Mouse (Mus musculus) heart, embryonic 13.5 days (tissue): Measurements from ENCODE around the gene Gm20379. TPM values are rescaled to one million over a fixed set of nuclear protein-coding genes. Genes with fewer than 3 reads are reported as not detected.

ENCODE experiments used
- ATAC-seq: fragments of 200-750 bp; cut with Nextera tagmentation; 2 replicates; pipeline ENCODE4 v1.8.0; 2017; ENCODE audit warnings: moderate TSS enrichment; ENCODE audit not compliant: insufficient number of reproducible peaks, low FRiP score, low TSS enrichment; ENCODE audit errors: extremely low read depth
- H3K27ac ChIP-seq: fragments of 300-500 bp; sonication (generic); replicated peaks from 2 replicates; pipeline ENCODE4 v1.5.1; 2015; ENCODE audit warnings: moderate library complexity, mild to moderate bottlenecking, inconsistent platforms
- H3K27me3 ChIP-seq: fragments of 300-500 bp; sonication (generic); replicated peaks from 2 replicates; pipeline ENCODE4 v1.6.1; 2015; ENCODE audit warnings: mild to moderate bottlenecking, inconsistent platforms
- H3K36me3 ChIP-seq: fragments of 300-500 bp; sonication (generic); 2 replicates; pipeline ENCODE4 v1.6.1; 2015; ENCODE audit warnings: mild to moderate bottlenecking, inconsistent platforms
- H3K4me1 ChIP-seq: fragments of 300-500 bp; sonication (generic); 2 replicates; pipeline ENCODE4 v1.6.1; 2015; ENCODE audit warnings: inconsistent platforms
- H3K4me2 ChIP-seq: fragments of 300-500 bp; sonication (generic); 2 replicates; pipeline ENCODE4 v1.6.1; 2015; ENCODE audit warnings: inconsistent platforms, mild to moderate bottlenecking, moderate library complexity
- H3K4me3 ChIP-seq: fragments of 300-500 bp; sonication (generic); 2 replicates; pipeline ENCODE4 v1.5.1; 2015; ENCODE audit warnings: moderate library complexity, mild to moderate bottlenecking, inconsistent platforms
- H3K9ac ChIP-seq: fragments of 300-500 bp; sonication (generic); 2 replicates; pipeline ENCODE4 v1.6.1; 2015; ENCODE audit warnings: inconsistent platforms, mild to moderate bottlenecking, moderate library complexity
- H3K9me3 ChIP-seq: fragments of 300-500 bp; sonication (generic); 2 replicates; pipeline ENCODE4 v1.6.1; 2016; ENCODE audit warnings: inconsistent platforms
- WGBS: fragments of 180-500 bp; shearing (Covaris S2); methylation state at CpG from one replicate; pipeline ENCODE4 v1.1.7; 2015; ENCODE audit warnings: mixed read lengths; 5-methylcytosine and 5-hydroxymethylcytosine counted together
- polyA plus RNA-seq: library from polyadenylated mRNA; unstranded; fragments of >200 nt; fragmentation: Nextera tagmentation; extraction: Ambion mirVana; gene quantifications from 2 replicates; pipeline ENCODE4 v1.2.1, GENCODE M21; 2015

The Gm20379 gene
- polyA plus RNA-seq = 0.48 and 0.60 TPM in 2 replicates

DNA sequence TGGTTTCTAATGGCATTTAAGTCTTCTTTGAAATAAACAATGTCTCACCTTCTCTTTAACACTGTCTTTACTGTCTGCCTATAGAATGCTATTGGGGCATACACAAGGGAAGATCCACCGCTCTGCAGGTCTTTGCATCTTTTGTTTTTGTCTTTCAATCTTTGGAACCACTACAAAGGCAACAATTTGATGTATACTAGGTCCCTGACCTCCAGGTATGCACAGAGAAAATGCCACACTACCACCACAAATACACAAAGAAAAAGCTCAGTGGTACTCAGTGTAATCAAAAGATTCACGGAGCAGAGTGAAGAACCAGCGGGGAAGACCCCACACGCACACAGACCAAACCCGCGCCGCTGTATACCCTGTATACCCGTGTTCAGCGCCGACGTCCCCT is at the start of gene Gm20379:
Gm20379 (plus strand) TSS at position 301 of the 400 bp plus-strand sequence.
- Histone ChIP-seq H3K9me3 (no peaks in the 10 kb centered on the region), H3K9ac (no peak within 1 kb of the TSS), H3K4me1 (peaks cover 1% of the 10 kb centered on the region), H3K27me3 (no peaks in the 10 kb centered on the region), H3K4me3 (no peak within 1 kb of the TSS), H3K4me2 (no peak within 1 kb of the TSS), H3K27ac (no peak within 1 kb of the TSS), H3K36me3 (peaks cover 39% of the 10 kb centered on the region)
- 96% methylated on average over 11 of the region's 11 CpGs for WGBS
- ATAC-seq = no peak

GRCm38 (mm10) chr13:92261329-92261728 is 44.5 kb upstream of the Gm20379 start:
- 64% methylated on average over 5 of the region's 5 CpGs for WGBS

GRCm38 (mm10) chr13:92263566-92263965 is 42.2 kb upstream of the Gm20379 start:
- no peaks in the 10 kb centered on the region for H3K9me3 ChIP-seq
- H3K4me1 ChIP-seq = no peaks in the 10 kb centered on the region
- H3K4me3 ChIP-seq = no peak overlapping the region
- no peak for ATAC-seq
- H3K4me2 ChIP-seq = no peak overlapping the region
- H3K27me3 ChIP-seq = no peaks in the 10 kb centered on the region
- H3K9ac ChIP-seq = no peak overlapping the region
- peaks cover 26% of the 10 kb centered on the region for H3K36me3 ChIP-seq
- no peak overlapping the region for H3K27ac ChIP-seq
- WGBS = 80% methylated on average over 6 of the region's 6 CpGs

More at GRCm38 (mm10) chr13:92261329-92261728, 44.5 kb upstream of the Gm20379 start:
- Histone ChIP-seq H3K9ac (no peak overlapping the region), H3K4me2 (no peak overlapping the region), H3K9me3 (no peaks in the 10 kb centered on the region), H3K4me1 (no peaks in the 10 kb centered on the region), H3K36me3 (peaks cover 24% of the 10 kb centered on the region), H3K27ac (no peak overlapping the region), H3K4me3 (no peak overlapping the region), H3K27me3 (no peaks in the 10 kb centered on the region)
- ATAC-seq = no peak

- H3K4me1 ChIP-seq = no peaks in the 10 kb centered on the region
- peaks cover 18% of the 10 kb centered on the region for H3K36me3 ChIP-seq
- H3K9me3 ChIP-seq = no peaks in the 10 kb centered on the region
- H3K27ac ChIP-seq = no peak overlapping the region
- H3K9ac ChIP-seq = no peak overlapping the region
- H3K4me3 ChIP-seq = no peak overlapping the region
- H3K4me2 ChIP-seq = no peak overlapping the region
- no peak for ATAC-seq
- WGBS = 87% methylated on average over 3 of the region's 3 CpGs
- H3K27me3 ChIP-seq = no peaks in the 10 kb centered on the region
These were observed 38.7 kb upstream of the Gm20379 start for GRCm38 (mm10) chr13:92267076-92267475.

DNA sequence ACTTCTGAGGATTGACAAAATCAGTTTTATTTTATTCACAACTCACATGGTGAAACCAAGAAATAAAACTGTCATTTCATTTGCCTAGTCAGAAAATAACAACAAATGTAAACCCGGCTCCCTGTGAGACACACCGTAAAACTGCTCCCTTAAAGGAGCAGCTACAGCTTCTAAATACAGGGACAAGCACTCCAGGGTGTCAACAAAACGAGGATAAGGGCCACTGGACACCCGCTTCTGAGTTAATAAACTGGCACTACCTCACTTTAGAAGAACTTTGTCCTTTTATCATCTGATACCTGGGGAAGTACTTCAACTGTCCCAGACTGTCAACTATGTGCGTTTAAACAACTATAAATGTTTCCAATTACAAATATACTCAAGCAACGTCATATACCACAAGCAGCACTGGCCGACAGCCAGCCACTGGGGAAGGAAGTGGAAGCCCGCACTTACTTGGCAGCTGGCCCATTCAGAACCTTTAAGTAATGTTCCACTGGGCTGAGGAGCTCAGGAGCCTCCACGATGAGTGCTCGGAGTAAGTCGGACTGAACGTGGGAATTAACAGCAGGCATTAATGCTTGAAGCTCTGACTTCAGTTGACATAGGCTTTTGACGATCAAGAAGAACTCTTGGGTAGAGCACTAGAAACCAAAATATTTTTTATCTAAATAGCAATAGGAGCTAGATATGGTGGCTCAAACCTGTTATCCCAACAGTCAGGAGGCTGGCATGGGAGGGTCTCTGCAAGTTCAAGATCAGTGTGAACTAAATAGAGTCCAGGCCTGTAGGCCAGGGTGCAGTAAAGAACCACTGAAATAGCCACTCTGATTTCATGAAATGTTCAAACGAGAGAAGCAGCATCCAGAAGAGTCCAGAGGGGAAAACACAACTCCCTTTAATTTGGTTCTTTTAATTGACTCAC is 31.2 kb upstream of the Gm20379 start:
- Histone ChIP-seq H3K27me3 (no peaks in the 10 kb centered on the region), H3K27ac (peak overlapping the region; percentile 69), H3K4me2 (peak overlapping the region; percentile 52), H3K9ac (no peak overlapping the region), H3K36me3 (peaks cover 5% of the 10 kb centered on the region; the same call in 1 of the 2 replicates), H3K4me1 (peaks cover 15% of the 10 kb centered on the region), H3K4me3 (peak overlapping the region; percentile 11; the same call in 1 of the 2 replicates), H3K9me3 (no peaks in the 10 kb centered on the region)
- 40% methylated on average over 14 of the region's 14 CpGs for WGBS
- no peak for ATAC-seq

GRCm38 (mm10) chr13:92275292-92275691 is 30.5 kb upstream of the Gm20379 start:
- Histone ChIP-seq H3K4me2 (no peak overlapping the region), H3K27me3 (no peaks in the 10 kb centered on the region), H3K9me3 (no peaks in the 10 kb centered on the region), H3K36me3 (peaks cover 5% of the 10 kb centered on the region; the same call in 1 of the 2 replicates), H3K9ac (no peak overlapping the region), H3K4me1 (peaks cover 15% of the 10 kb centered on the region), H3K27ac (no peak overlapping the region), H3K4me3 (no peak overlapping the region)
- 86% methylated on average over 9 of the region's 9 CpGs for WGBS
- ATAC-seq = no peak

- no peak overlapping the region for H3K9ac ChIP-seq
- H3K4me2 ChIP-seq = no peak overlapping the region
- H3K36me3 ChIP-seq = peaks cover 15% of the 10 kb centered on the region
- H3K9me3 ChIP-seq = no peaks in the 10 kb centered on the region
- H3K4me1 ChIP-seq = peaks cover 15% of the 10 kb centered on the region
- H3K27ac ChIP-seq = no peak overlapping the region
- H3K27me3 ChIP-seq = no peaks in the 10 kb centered on the region
- WGBS = 87% methylated on average over 2 of the region's 2 CpGs
- no peak overlapping the region for H3K4me3 ChIP-seq
- no peak for ATAC-seq
These were observed 28.8 kb upstream of the Gm20379 start for GRCm38 (mm10) chr13:92277027-92277426.

DNA sequence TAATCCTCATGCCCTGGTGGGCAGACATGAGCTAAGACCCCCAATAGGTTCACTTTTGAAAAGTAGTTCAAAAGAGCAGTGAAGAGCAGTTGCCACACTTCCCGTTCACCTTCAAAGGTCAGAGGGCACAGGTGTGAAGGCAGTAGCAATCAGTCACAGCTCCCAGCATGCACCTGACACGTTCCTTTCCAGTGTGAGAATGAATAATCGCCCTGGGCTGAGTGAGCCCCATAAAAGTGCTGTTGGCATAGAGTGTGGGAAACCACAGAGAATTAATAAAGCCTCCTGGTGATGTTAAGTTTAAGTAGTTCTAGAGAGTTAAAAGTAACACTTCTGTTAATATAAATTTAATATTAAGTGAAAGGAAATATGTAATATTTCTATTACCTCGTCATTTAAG is 14.2 kb upstream of the Gm20379 start:
- Histone ChIP-seq H3K27ac (no peak overlapping the region), H3K27me3 (no peaks in the 10 kb centered on the region), H3K36me3 (peaks cover 36% of the 10 kb centered on the region), H3K9ac (no peak overlapping the region), H3K4me2 (no peak overlapping the region), H3K4me3 (no peak overlapping the region), H3K4me1 (no peaks in the 10 kb centered on the region), H3K9me3 (no peaks in the 10 kb centered on the region)
- 76% methylated on average over 4 of the region's 4 CpGs for WGBS
- no peak for ATAC-seq

DNA sequence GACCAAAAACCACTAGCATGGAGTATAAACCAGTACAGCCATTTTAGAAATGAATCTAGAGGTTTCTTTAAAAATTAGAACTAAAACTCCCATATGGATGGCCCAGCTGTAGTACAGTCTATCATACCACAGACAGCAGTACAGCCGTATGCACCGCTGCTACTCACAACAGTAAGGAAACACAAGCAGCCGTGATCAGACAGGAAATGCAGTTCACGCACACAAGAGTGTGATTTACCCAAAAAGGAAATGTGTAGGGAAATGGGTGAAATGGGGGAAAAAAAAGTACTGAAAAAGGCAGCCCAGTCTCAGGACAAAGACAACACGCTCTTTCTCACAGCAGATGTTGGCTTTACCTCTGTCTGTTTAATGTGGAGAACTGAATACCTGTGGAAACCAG is 11.9 kb upstream of the Gm20379 start:
- Histone ChIP-seq H3K9ac (no peak overlapping the region), H3K4me3 (no peak overlapping the region), H3K4me1 (no peaks in the 10 kb centered on the region), H3K9me3 (no peaks in the 10 kb centered on the region), H3K27ac (no peak overlapping the region), H3K36me3 (peaks cover 46% of the 10 kb centered on the region), H3K4me2 (no peak overlapping the region), H3K27me3 (no peaks in the 10 kb centered on the region)
- ATAC-seq = no peak
- 78% methylated on average over 5 of the region's 5 CpGs for WGBS

GRCm38 (mm10) chr13:92296490-92296889 is 9.3 kb upstream of the Gm20379 start:
- H3K4me2 ChIP-seq = no peak overlapping the region
- no peaks in the 10 kb centered on the region for H3K9me3 ChIP-seq
- H3K9ac ChIP-seq = no peak overlapping the region
- no peak overlapping the region for H3K27ac ChIP-seq
- peaks cover 36% of the 10 kb centered on the region for H3K36me3 ChIP-seq
- no peak for ATAC-seq
- H3K4me1 ChIP-seq = peaks cover 17% of the 10 kb centered on the region
- no peaks in the 10 kb centered on the region for H3K27me3 ChIP-seq
- H3K4me3 ChIP-seq = no peak overlapping the region
- 85% methylated on average over 4 of the region's 4 CpGs for WGBS

DNA sequence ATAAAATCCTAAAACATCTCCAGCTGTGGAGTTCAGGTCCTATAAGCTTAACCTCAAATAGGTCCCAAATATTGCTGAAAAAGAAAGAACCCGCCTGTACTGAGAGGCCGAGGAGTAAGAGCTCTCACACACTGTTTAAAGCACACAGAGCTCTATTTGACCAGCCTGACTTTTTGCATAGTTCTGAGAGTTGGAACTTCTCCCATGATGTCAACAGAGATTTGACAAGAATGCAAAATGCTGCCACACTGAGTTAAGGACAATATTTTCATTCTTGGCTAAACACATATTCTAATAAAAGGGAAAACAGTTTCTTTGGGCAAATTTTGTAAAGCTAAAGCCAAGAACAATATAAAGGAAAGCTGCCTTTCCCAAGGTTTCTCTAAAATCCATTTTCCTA is 8.8 kb upstream of the Gm20379 start:
- H3K4me2 ChIP-seq = no peak overlapping the region
- H3K4me1 ChIP-seq = peaks cover 17% of the 10 kb centered on the region
- H3K36me3 ChIP-seq = peaks cover 35% of the 10 kb centered on the region
- WGBS = 93% methylated on average over 2 of the region's 2 CpGs
- no peak overlapping the region for H3K27ac ChIP-seq
- no peaks in the 10 kb centered on the region for H3K27me3 ChIP-seq
- no peak overlapping the region for H3K9ac ChIP-seq
- no peak overlapping the region for H3K4me3 ChIP-seq
- ATAC-seq = no peak
- H3K9me3 ChIP-seq = no peaks in the 10 kb centered on the region

- ATAC-seq = no peak
- Histone ChIP-seq H3K27me3 (no peaks in the 10 kb centered on the region), H3K4me2 (no peak overlapping the region), H3K36me3 (peaks cover 28% of the 10 kb centered on the region), H3K9ac (no peak overlapping the region), H3K4me1 (peaks cover 17% of the 10 kb centered on the region), H3K9me3 (no peaks in the 10 kb centered on the region), H3K27ac (no peak overlapping the region), H3K4me3 (no peak overlapping the region)
- WGBS = 56% methylated on average over 1 of the region's 1 CpGs
These were observed 6.3 kb upstream of the Gm20379 start for GRCm38 (mm10) chr13:92299522-92299921.
